ENCODE assay signal across 8 mouse cellular contexts in genomic region chr8:84687705-84688100, GRCm38 (mm10). TPM values are rescaled to one million over a fixed set of nuclear protein-coding genes. Genes with fewer than 3 reads are reported as not detected.
DNase-seq lines count a peak whose midpoint lies in the region; ATAC-seq lines count a peak whose summit lies in the region.

TSS of gene Nacc1 (minus strand) at chr8:84687862.

- peaks cover 30% of the 10 kb centered on the region; the same call in 1 of the 2 replicates for H3K36me3 ChIP-seq in embryonic facial prominence, embryonic 14.5 days (ENCODE audit: control insufficient read depth, insufficient read depth, low read length)
- H3K36me3 ChIP-seq in kidney, embryonic 14.5 days (ENCODE audit: control insufficient read depth, insufficient read depth, low read length) = peaks cover 28% of the 10 kb centered on the region; the same call in 1 of the 2 replicates
- peaks cover 2% of the 10 kb centered on the region; the same call in 1 of the 2 replicates for H3K36me3 ChIP-seq in splenic B cell, adult 2 months (ENCODE audit: control insufficient read depth, insufficient read depth, low read length, poor library complexity, severe bottlenecking)

- peak within 1 kb of the TSS; percentile 95 for H3K27ac ChIP-seq in embryonic facial prominence, embryonic 14.5 days (replicated peaks; ENCODE audit: low read depth, low read length)
- peak within 1 kb of the TSS; percentile 92 for H3K27ac ChIP-seq in kidney, embryonic 14.5 days (ENCODE audit: low read depth, low read length)

- WGBS in embryonic facial prominence, embryonic 14.5 days = 1% methylated on average over 27 of the region's 37 CpGs
- 1% methylated on average over 33 of the region's 37 CpGs for WGBS in kidney, embryonic 14.5 days

- peak within 1 kb of the TSS; percentile 99 for H3K9ac ChIP-seq in embryonic facial prominence, embryonic 14.5 days (ENCODE audit: low read depth, low read length)
- peak within 1 kb of the TSS; percentile 97 for H3K9ac ChIP-seq in kidney, embryonic 14.5 days (ENCODE audit: low read depth, low read length)

- peaks cover 26% of the 10 kb centered on the region for H3K4me1 ChIP-seq in embryonic facial prominence, embryonic 14.5 days (ENCODE audit: control insufficient read depth, insufficient read depth, low read length)
- H3K4me1 ChIP-seq in kidney, embryonic 14.5 days (ENCODE audit: control insufficient read depth, insufficient read depth, low read length) = peaks cover 25% of the 10 kb centered on the region

- no peaks in the 10 kb centered on the region for H3K9me3 ChIP-seq in embryonic facial prominence, embryonic 14.5 days (ENCODE audit: control insufficient read depth, low read length)
- H3K9me3 ChIP-seq in kidney, embryonic 14.5 days (ENCODE audit: control insufficient read depth, low read length) = no peaks in the 10 kb centered on the region

- no peaks in the 10 kb centered on the region for H3K27me3 ChIP-seq in embryonic facial prominence, embryonic 14.5 days (replicated peaks; ENCODE audit: control insufficient read depth, insufficient read depth, low read length)
- H3K27me3 ChIP-seq in kidney, embryonic 14.5 days (ENCODE audit: control insufficient read depth, insufficient read depth, low read length) = no peaks in the 10 kb centered on the region
- H3K27me3 ChIP-seq in splenic B cell, adult 2 months (ENCODE audit: control insufficient read depth, insufficient read depth, low read length, poor library complexity, severe bottlenecking) = no peaks in the 10 kb centered on the region

- H3K4me3 ChIP-seq in embryonic facial prominence, embryonic 14.5 days (ENCODE audit: low read depth, low read length) = peak within 1 kb of the TSS; percentile 100
- H3K4me3 ChIP-seq in kidney, embryonic 14.5 days (ENCODE audit: low read length) = peak within 1 kb of the TSS; percentile 91

- DNase-seq in 416B (ENCODE audit: low read depth) = peak; percentile 86
- peak; percentile 90 for DNase-seq in adrenal gland, postnatal 25 days
- peak; percentile 96 for DNase-seq in embryonic facial prominence, embryonic 14.5 days (ENCODE audit: low spot score)
- peak; percentile 84 for DNase-seq in heart, adult 9 months (ENCODE audit: low spot score in 2 of 2)
- DNase-seq in liver = peak; percentile 93
- peak; percentile 56 to 78 for DNase-seq in monocyte, adult 2 months (ENCODE audit: low read depth in 1 of 2, low spot score in 2 of 2)
- peak; percentile 88 for DNase-seq in splenic B cell, adult 2 months (ENCODE audit: low read depth, low spot score)

- ATAC-seq in embryonic facial prominence, embryonic 14.5 days (ENCODE audit: low read depth) = peak; percentile 86
- peak; percentile 82 for ATAC-seq in kidney, embryonic 14.5 days (ENCODE audit: low FRiP score, low TSS enrichment)

- peak within 1 kb of the TSS; percentile 93 for H3K4me2 ChIP-seq in embryonic facial prominence, embryonic 14.5 days (ENCODE audit: low read depth, low read length)
- H3K4me2 ChIP-seq in kidney, embryonic 14.5 days (replicated peaks; ENCODE audit: low read depth, low read length) = peak within 1 kb of the TSS; percentile 84

RNA-seq across cellular contexts. Expression of gene Nacc1, which starts in this region (rescaled TPM):
- total RNA-seq in adrenal gland, postnatal 25 days (2021) = 73.9 and 76.0 TPM in 2 replicates
- polyA plus RNA-seq in embryonic facial prominence, embryonic 14.5 days (2014; fragmentation: Nextera tagmentation; extraction: Ambion mirVana) = 19.7 and 20.1 TPM in 2 replicates
- 28.1 and 33.1 TPM in 2 replicates for polyA plus RNA-seq in kidney, embryonic 14.5 days (2014; fragmentation: Nextera tagmentation; extraction: Ambion mirVana)

Comparison
In these comparisons a context has a peak if more than half of its experiments do, and no peak if none do; other contexts are left out.
1. Peak in every context shown above with its lines: DNase-seq, ATAC-seq, H3K4me3 ChIP-seq and H3K27ac ChIP-seq.